Mouse (Mus musculus) limb, embryonic 14.5 days (tissue): ENCODE results near the gene Mast4. TPM values are rescaled to one million over a fixed set of nuclear protein-coding genes. Genes with fewer than 3 reads are reported as not detected.
A peak's percentile ranks its signal among the peaks of the same experiment; 100 is the strongest.

Source experiments
- ATAC-seq: fragments of 200-750 bp; cut with Nextera tagmentation; 2 replicates; pipeline ENCODE4 v1.8.0; 2017; ENCODE audit warnings: low read depth, moderate number of reproducible peaks, moderate TSS enrichment; ENCODE audit not compliant: low FRiP score
- DNase-seq: peaks from one replicate; pipeline ENCODE4 v3.0.0-alpha.2; 2015; ENCODE audit warnings: low spot score
- H3K27ac ChIP-seq: fragments of 300-500 bp; sonication (generic); replicated peaks from 2 replicates; pipeline ENCODE4 v1.5.1; 2014; ENCODE audit warnings: low read depth, mild to moderate bottlenecking, low read length, moderate library complexity, mixed read lengths
- H3K27me3 ChIP-seq: fragments of 300-500 bp; sonication (generic); 2 replicates; pipeline ENCODE4 v1.6.1; 2014; ENCODE audit warnings: low read length, mixed read lengths; ENCODE audit not compliant: control insufficient read depth, insufficient read depth
- H3K36me3 ChIP-seq: fragments of 300-500 bp; sonication (generic); 2 replicates; pipeline ENCODE4 v1.6.1; 2014; ENCODE audit warnings: mild to moderate bottlenecking, low read length, moderate library complexity, mixed read lengths; ENCODE audit not compliant: control insufficient read depth, insufficient read depth
- H3K4me1 ChIP-seq: fragments of 300-500 bp; sonication (generic); 2 replicates; pipeline ENCODE4 v1.6.1; 2014; ENCODE audit warnings: antibody characterized with exemption, low read length, mixed read lengths; ENCODE audit not compliant: control insufficient read depth, insufficient read depth
- H3K4me2 ChIP-seq: fragments of 300-500 bp; sonication (generic); replicated peaks from 2 replicates; pipeline ENCODE4 v1.6.1; 2014; ENCODE audit warnings: low read depth, mild to moderate bottlenecking, low read length, moderate library complexity; ENCODE audit not compliant: severe bottlenecking
- H3K4me3 ChIP-seq: fragments of 300-500 bp; sonication (generic); replicated peaks from 2 replicates; pipeline ENCODE4 v1.5.1; 2014; ENCODE audit warnings: low read length
- H3K9ac ChIP-seq: fragments of 300-500 bp; sonication (generic); 2 replicates; pipeline ENCODE4 v1.6.1; 2014; ENCODE audit warnings: mild to moderate bottlenecking, low read depth, low read length, moderate library complexity; ENCODE audit not compliant: severe bottlenecking
- H3K9me3 ChIP-seq: fragments of 300-500 bp; sonication (generic); 2 replicates; pipeline ENCODE4 v1.6.1; 2016; ENCODE audit warnings: low read length; ENCODE audit not compliant: control insufficient read depth
- POLR2A ChIP-seq: fragments of 200-500 bp; IDR thresholded peaks from 2 replicates; pipeline ENCODE4 v1.8.0; 2012; ENCODE audit warnings: inconsistent platforms, mild to moderate bottlenecking, moderate library complexity, borderline replicate concordance; ENCODE audit not compliant: insufficient read depth, insufficient read length; ENCODE audit errors: extremely low read depth
- WGBS: fragments of 180-500 bp; shearing (Covaris S2); extraction: QIAGEN DNeasy Blood & Tissue Kit; methylation state at CpG from one replicate; pipeline ENCODE4 v1.1.7; 2014; 5-methylcytosine and 5-hydroxymethylcytosine counted together
- polyA plus RNA-seq, 2 experiments: library from polyadenylated mRNA; depleted of rRNA in 1 of 2; stranded (reverse) in 1 of 2; unstranded in 1 of 2; fragments of >200 nt; fragmentation: Nextera tagmentation in 1 of 2; extraction: Ambion mirVana in 1 of 2; gene quantifications; 2 replicates each; pipeline versions ENCODE4 v1.2.1 to v1.2.3; 2012 to 2014

The Mast4 gene
- polyA plus RNA-seq, 2 experiments: 12.5 to 25.2 TPM

GRCm38 (mm10) chr13:103120669-103121131 lies 213.6 kb downstream of the Mast4 start:
- TF ChIP-seq POLR2A: no peak
- WGBS: 14% methylated on average over 7 of the region's 7 CpGs
- Histone ChIP-seq H3K9me3 (no peaks in the 10 kb centered on the region), H3K9ac (no peak overlapping the region), H3K27ac (no peak overlapping the region), H3K36me3 (no peaks in the 10 kb centered on the region), H3K4me2 (no peak overlapping the region; the same call in 1 of the 2 replicates), H3K4me3 (no peak overlapping the region), H3K4me1 (peaks cover 5% of the 10 kb centered on the region; the same call in 1 of the 2 replicates), H3K27me3 (no peaks in the 10 kb centered on the region)
- DNase-seq: no peak
- ATAC-seq: 0 out of 2 replicates have a peak, but pooled peaks have one; percentile 41

- H3K9ac ChIP-seq: no peak overlapping the region
- no peak overlapping the region for H3K27ac ChIP-seq
- H3K4me3 ChIP-seq: no peak overlapping the region
- H3K36me3 ChIP-seq: no peaks in the 10 kb centered on the region
- peaks cover 5% of the 10 kb centered on the region; the same call in 1 of the 2 replicates for H3K4me1 ChIP-seq
- no peak for TF ChIP-seq POLR2A
- no peak overlapping the region for H3K4me2 ChIP-seq
- ATAC-seq (no peak), DNase-seq (no peak)
- no peaks in the 10 kb centered on the region for H3K9me3 ChIP-seq
- no peaks in the 10 kb centered on the region for H3K27me3 ChIP-seq
- WGBS: 93% methylated on average over 9 of the region's 9 CpGs
Measured at GRCm38 (mm10) chr13:103119728-103120127, 214.6 kb downstream of the Mast4 start.

- Histone ChIP-seq H3K36me3 (no peaks in the 10 kb centered on the region), H3K4me3 (no peak overlapping the region), H3K4me1 (peaks cover 11% of the 10 kb centered on the region; the same call in 1 of the 2 replicates), H3K9me3 (no peaks in the 10 kb centered on the region), H3K27ac (no peak overlapping the region), H3K4me2 (no peak overlapping the region), H3K9ac (no peak overlapping the region), H3K27me3 (no peaks in the 10 kb centered on the region)
- DNase-seq (no peak), ATAC-seq (no peak)
- 84% methylated on average over 4 of the region's 4 CpGs for WGBS
- no peak for TF ChIP-seq POLR2A
Measured at GRCm38 (mm10) chr13:103115116-103115515, 219.2 kb downstream of the Mast4 start.

GRCm38 (mm10) chr13:103114274-103114673 lies 220.0 kb downstream of the Mast4 start:
- ATAC-seq: no peak
- Histone ChIP-seq H3K4me2 (no peak overlapping the region), H3K27ac (no peak overlapping the region), H3K4me3 (no peak overlapping the region), H3K27me3 (no peaks in the 10 kb centered on the region), H3K4me1 (peaks cover 11% of the 10 kb centered on the region; the same call in 1 of the 2 replicates), H3K36me3 (no peaks in the 10 kb centered on the region), H3K9ac (no peak overlapping the region), H3K9me3 (no peaks in the 10 kb centered on the region)
- TF ChIP-seq POLR2A: no peak
- peak; percentile 49 for DNase-seq
- 63% methylated on average over 5 of the region's 5 CpGs for WGBS

DNA sequence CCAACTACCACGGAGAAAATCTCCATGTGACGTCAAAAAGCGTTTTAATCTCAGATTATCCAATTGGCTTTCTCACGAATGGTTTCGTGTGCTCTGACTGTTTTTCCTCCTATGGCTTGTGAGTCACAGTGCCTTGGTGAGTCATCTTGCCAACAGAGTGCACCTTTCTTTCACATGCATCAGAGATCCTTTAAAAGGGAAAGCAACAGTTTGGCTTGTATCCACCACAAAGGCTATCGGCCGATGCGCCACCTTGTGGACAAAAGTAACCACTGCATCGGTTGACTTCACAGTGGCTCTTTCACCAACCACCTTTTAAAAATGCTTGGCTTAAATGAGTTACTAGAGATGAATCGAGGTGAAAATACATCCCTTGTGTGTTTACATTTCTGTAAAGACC lies 224.4 kb downstream of the Mast4 start:
- H3K9ac ChIP-seq: no peak overlapping the region
- DNase-seq: peak; percentile 86
- ATAC-seq: peak; percentile 37; the same call in 1 of the 2 replicates
- WGBS: 29% methylated on average over 10 of the region's 10 CpGs
- H3K4me3 ChIP-seq: no peak overlapping the region
- peaks cover 11% of the 10 kb centered on the region; the same call in 1 of the 2 replicates for H3K4me1 ChIP-seq
- no peak for TF ChIP-seq POLR2A
- no peaks in the 10 kb centered on the region for H3K27me3 ChIP-seq
- H3K4me2 ChIP-seq: no peak overlapping the region
- no peaks in the 10 kb centered on the region for H3K9me3 ChIP-seq
- H3K36me3 ChIP-seq: no peaks in the 10 kb centered on the region
- H3K27ac ChIP-seq: no peak overlapping the region
